Mouse (Mus musculus) layer of hippocampus, adult 18-20 months (tissue): ENCODE measurements at regions not wholly inside any gene's neighbourhood (a gene's known extent, or its start where the extent isn't known, plus 50 kb on each side); places are given as distances from the start of the nearest gene placed in this dataset.
A peak's percentile ranks its signal among the peaks of the same experiment; 100 is the strongest.

Source experiments
- DNase-seq, 2 experiments: peaks; one replicate each; pipeline ENCODE4 v3.0.0; 2022; ENCODE audit warnings: low spot score in 2 of 2

DNA sequence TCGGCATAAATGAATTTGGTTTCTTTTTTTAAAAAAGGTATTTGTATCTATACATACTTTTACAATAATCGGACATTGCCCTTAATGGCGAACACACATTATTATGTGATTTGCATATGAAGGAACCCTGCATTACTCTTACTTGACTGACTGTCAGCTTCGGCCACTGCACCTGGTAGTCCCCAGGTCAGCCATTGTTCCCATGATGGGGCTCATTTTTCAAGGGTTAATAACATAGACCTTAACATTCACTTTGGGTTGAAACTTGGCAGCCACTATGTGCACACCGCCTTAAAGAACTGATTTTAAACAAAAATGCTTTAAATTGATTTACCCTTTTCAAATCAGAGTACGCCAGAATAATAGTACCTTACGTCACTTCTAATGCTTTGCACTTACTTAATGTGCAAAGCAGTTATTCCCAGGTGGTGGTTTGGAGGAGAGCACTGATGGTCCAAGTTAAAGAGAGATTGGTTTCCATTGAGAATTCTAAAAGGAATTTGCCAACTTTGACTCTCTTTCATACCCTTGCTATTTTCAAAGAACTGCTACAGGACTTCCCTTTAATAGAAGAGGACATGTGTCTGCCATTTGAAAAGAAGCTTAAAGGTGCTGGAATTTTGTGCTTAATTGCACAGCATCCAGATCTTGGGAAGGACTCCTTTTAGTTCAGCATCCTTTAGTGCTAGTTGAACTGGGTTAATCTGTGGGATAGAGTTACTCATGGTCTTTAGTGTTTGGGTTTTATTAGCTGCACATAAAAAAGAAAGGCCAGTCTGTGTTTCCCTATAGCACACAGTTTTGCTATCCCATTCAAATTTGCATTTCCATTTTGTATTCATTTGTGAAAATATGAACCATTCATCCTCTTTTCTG is 95.0 kb upstream of the Pkn2 start:
- no peak for DNase-seq

- no peak for DNase-seq
These were observed 93.8 kb upstream of the Pkn2 start for GRCm38 (mm10) chr3:142975606-142976005.

- DNase-seq, result no peak
These were observed 87.7 kb upstream of the Pkn2 start for GRCm38 (mm10) chr3:142969501-142969900.

DNA sequence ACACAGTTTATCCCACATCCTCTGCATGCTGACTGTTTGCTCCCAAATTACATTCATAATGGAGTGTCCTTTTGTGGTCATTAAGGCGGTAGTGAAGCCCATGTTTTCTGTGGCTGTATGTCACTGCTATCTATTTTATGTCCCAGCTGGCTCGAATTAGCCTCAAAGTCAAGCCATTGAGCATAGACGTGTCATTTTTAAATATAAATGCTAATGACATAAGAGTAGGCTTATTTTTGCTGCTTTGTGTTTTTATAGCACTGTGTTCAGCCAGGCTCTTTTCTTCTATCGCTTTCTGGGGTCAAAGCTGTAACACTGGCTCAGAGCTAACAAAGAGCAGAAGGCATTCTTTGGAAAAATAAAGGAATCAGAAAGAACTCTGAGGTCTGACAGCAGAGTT is 83.8 kb upstream of the Pkn2 start:
- DNase-seq, result no peak

DNA sequence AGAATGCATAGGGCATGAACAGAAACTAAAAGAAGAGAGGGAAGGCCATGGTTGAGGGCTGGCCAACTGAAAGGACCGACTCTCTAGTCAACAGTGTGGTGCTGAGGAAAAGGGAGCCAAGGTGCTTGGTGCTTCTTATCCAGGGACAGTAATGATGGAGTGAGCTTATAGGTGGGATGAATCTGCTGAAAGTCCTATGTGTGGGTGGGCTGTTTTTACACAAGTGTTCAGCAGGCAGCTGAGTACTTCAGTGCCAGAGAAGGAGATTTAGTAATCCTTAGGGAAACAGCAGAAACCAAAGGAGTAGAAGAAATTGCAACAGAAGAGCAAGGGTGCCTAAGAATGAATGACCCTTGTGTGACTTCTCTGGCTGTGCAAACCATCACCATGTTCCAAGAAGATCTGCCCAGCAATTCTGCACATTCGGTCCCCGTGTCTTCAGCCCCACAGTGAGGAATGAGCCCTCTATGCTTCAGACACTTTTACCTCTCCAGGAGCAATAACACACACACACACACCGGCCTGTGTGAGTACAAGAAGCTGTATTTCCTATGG is 82.1 kb upstream of the Pkn2 start:
- no peak for DNase-seq

DNA sequence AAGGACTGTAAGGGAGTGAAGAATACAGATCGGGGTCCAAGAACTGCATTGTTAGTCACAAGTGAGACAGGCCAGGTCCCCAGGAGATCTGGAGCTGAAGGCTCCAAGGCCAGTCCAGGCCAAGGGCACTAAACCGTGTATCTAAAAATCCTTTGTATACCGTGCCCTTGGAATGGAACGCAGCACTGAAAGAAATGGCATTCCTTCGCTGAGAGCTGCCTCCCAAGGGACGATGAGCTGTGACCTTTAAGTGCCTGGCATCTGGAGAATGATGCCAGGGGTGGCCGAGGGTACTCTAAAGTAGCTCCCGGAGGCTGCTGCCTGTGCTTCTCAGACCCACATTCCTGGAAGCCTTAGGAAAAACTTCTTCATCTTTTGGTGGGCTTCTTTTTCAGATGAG is 76.0 kb upstream of the Pkn2 start:
- DNase-seq, result no peak

GRCm38 (mm10) chr3:142948771-142949170 is 67.0 kb upstream of the Pkn2 start:
- peak; percentile 10 to 78 for DNase-seq

- DNase-seq, result no peak
These were observed 59.7 kb upstream of the Pkn2 start for GRCm38 (mm10) chr3:142941319-142942024.

DNA sequence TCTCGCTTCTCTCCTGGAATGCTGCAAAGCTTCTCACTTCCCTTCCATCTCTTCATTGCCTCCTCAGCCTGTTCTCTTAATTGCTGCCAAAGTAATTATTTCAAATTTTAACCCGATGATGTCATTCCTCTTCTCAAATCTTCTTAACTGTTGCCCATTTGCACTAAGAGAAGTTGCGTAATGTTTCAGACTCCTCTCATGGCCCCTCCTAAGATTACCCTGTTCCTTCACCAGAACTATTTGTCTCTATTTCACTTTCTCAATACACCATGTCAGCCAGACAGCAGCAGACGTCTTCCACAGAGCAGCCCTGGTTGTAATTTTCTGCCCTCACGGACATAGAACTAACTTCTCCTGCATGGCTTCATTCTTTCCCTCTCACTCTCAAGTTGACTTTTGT is 59.1 kb upstream of the Pkn2 start:
- no peak for DNase-seq

GRCm38 (mm10) chr3:142939773-142940172 is 58.0 kb upstream of the Pkn2 start:
- no peak for DNase-seq

DNA sequence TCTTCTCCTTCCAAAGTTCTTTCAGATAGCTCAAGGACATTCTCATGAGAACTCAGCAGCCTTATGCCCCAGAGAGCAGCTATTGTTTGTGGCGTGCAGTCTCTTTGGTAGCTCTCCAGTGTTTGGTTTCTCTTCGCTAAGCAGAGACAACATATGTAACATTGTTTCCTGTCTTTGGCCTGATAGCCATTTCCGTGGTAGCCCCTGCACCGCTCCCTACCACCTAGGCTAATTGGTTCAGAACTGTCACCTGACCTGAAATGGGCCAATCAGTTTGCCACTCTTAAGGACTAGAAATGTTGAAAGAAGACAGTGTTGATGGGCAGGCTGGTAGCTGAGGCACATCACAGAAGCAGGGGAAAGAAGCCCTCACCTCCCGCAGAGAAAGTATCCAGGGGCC is 54.1 kb upstream of the Pkn2 start:
- DNase-seq, result no peak

DNA sequence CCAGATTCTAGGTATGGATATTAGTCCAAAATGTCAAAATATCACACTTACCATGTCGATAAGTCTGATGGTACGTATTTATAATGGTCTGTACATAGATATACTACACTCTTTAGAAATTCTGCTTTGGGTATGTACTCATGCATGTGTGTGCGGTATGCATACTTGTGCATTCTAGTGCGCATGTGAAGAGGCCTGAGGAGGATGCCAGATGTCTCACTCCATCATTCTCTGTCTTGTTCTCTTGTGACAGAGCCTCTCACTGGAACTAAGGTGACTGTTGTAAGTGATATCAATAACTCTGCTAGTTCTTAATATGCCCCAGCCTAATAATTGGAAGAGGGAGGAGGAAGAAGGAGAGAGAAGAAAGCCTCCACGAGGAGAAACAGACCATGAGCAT is 52.5 kb upstream of the Pkn2 start:
- no peak for DNase-seq

GRCm38 (mm10) chr3:142933684-142934259 is 52.0 kb upstream of the Pkn2 start:
- no peak for DNase-seq
